Mouse (Mus musculus) liver, embryonic 12.5 days (tissue): ENCODE results near the gene Cox7a2l. TPM values are rescaled to one million over a fixed set of nuclear protein-coding genes. Genes with fewer than 3 reads are reported as not detected.
A peak's percentile ranks its signal among the peaks of the same experiment; 100 is the strongest.

Experiments
- ATAC-seq: fragments of 200-750 bp; cut with Nextera tagmentation; 2 replicates; pipeline ENCODE4 v1.8.0; 2017; ENCODE audit warnings: moderate number of reproducible peaks, mild to moderate bottlenecking, moderate library complexity
- H3K27ac ChIP-seq: fragments of 300-500 bp; sonication (generic); 2 replicates; pipeline ENCODE4 v1.5.1; 2016; ENCODE audit warnings: mild to moderate bottlenecking
- H3K27me3 ChIP-seq: fragments of 300-500 bp; sonication (generic); replicated peaks from 2 replicates; pipeline ENCODE4 v1.6.1; 2016; ENCODE audit warnings: mild to moderate bottlenecking, moderate library complexity
- H3K36me3 ChIP-seq: fragments of 300-500 bp; sonication (generic); 2 replicates; pipeline ENCODE4 v1.6.1; 2016; ENCODE audit warnings: mild to moderate bottlenecking, moderate library complexity
- H3K4me1 ChIP-seq: fragments of 300-500 bp; sonication (generic); 2 replicates; pipeline ENCODE4 v1.6.1; 2016
- H3K4me2 ChIP-seq: fragments of 300-500 bp; sonication (generic); 2 replicates; pipeline ENCODE4 v1.6.1; 2016; ENCODE audit warnings: mild to moderate bottlenecking, moderate library complexity
- H3K4me3 ChIP-seq: fragments of 300-500 bp; sonication (generic); 2 replicates; pipeline ENCODE4 v1.5.1; 2016; ENCODE audit warnings: mild to moderate bottlenecking, moderate library complexity
- H3K9ac ChIP-seq: fragments of 300-500 bp; sonication (generic); 2 replicates; pipeline ENCODE4 v1.6.1; 2016; ENCODE audit warnings: mild to moderate bottlenecking, moderate library complexity
- H3K9me3 ChIP-seq: fragments of 300-500 bp; sonication (generic); replicated peaks from 2 replicates; pipeline ENCODE4 v1.6.1; 2016; ENCODE audit warnings: mild to moderate bottlenecking, moderate library complexity
- WGBS: fragments of 180-500 bp; shearing (Covaris S2); methylation state at CpG from one replicate; pipeline ENCODE4 v1.1.7; 2016; ENCODE audit not compliant: insufficient replicate concordance; 5-methylcytosine and 5-hydroxymethylcytosine counted together
- polyA plus RNA-seq: library from polyadenylated mRNA; unstranded; fragments of >200 nt; fragmentation: Nextera tagmentation; extraction: Ambion mirVana; gene quantifications from 2 replicates; pipeline ENCODE4 v1.2.1, GENCODE M21; 2016

Gene Cox7a2l
- polyA plus RNA-seq, 1 experiment from 2014 or later: 90.9 TPM

DNA sequence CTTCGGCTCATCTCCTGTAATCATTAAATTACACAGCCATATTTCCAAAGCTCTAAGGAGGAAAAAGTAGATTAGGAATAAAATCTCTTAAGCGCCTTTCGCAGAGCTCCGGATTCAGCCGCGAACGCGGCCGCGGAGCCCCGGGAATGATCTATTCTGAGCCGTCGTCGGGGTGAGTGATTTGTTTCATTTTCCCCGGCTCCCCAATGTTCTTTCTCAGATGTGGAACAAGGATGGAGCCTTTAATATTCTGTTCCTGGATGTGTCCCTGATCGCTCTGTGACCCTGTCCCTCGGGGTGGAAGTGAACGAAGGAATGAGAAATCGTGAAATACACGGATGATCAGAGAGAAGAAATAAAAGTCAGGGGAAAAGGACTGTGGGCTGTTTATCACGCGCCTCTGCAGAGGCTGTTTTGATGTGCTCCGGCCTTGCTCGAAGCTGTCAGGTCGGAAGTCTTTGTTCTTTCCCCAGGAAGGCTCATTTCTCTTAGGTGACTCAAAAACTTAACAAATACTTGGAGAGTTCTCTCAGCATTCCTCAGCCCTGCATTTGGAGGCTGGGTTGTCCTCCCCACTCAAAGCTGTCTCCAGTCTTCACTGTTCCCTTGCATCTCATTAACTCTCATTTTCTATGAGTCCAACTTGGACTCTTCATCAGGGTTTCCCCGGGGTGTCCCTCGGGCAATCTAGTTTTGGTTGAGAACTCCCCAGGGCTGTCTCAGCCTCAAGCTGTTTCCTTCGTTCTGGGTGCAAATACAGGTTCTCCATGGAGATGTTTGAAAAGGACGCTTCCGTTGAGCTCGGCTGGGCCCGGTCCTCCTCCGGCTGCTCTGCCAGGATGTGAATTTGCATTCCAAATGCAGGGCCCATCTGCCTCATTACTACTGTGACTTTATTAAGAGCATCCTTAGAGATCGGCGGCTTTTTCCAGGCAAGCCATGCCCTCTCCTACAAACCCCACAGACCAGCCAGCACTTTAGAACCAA, 28.9 kb upstream of the Cox7a2l start:
- Histone ChIP-seq H3K27me3 (peaks cover 51% of the 10 kb centered on the region), H3K27ac (no peak overlapping the region), H3K36me3 (no peaks in the 10 kb centered on the region), H3K4me1 (peaks cover 20% of the 10 kb centered on the region), H3K9ac (peak overlapping the region; percentile 43), H3K4me3 (peak overlapping the region; percentile 50), H3K9me3 (no peaks in the 10 kb centered on the region), H3K4me2 (peak overlapping the region; percentile 64)
- WGBS: 21% methylated on average over 35 of the region's 35 CpGs
- ATAC-seq: no peak

DNA sequence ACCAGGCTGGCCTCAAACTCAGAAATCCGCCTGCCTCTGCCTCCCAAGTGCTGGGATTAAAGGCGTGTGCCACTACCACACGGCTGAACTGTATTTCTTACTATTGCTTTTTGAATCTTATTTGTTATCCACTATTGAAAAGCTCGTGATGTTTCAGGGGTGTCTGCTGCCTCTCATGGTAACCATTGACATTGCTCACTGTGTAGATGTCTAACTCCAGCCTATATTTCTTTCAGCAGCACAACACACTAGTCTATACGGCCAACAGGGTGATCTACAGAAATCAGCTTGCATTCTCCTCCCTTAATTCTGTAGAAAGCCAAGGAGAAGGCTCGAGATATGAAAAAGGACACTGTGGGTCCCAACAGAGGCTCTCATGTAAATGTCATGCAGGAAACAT, 28.1 kb upstream of the Cox7a2l start:
- H3K27me3 ChIP-seq: peaks cover 56% of the 10 kb centered on the region
- H3K9ac ChIP-seq: no peak overlapping the region
- H3K36me3 ChIP-seq: no peaks in the 10 kb centered on the region
- H3K4me3 ChIP-seq: peak overlapping the region; percentile 50; the same call in 1 of the 2 replicates
- H3K27ac ChIP-seq: no peak overlapping the region
- 60% methylated on average over 6 of the region's 6 CpGs for WGBS
- no peak for ATAC-seq
- H3K9me3 ChIP-seq: no peaks in the 10 kb centered on the region
- H3K4me2 ChIP-seq: peak overlapping the region; percentile 64
- peaks cover 20% of the 10 kb centered on the region for H3K4me1 ChIP-seq

DNA sequence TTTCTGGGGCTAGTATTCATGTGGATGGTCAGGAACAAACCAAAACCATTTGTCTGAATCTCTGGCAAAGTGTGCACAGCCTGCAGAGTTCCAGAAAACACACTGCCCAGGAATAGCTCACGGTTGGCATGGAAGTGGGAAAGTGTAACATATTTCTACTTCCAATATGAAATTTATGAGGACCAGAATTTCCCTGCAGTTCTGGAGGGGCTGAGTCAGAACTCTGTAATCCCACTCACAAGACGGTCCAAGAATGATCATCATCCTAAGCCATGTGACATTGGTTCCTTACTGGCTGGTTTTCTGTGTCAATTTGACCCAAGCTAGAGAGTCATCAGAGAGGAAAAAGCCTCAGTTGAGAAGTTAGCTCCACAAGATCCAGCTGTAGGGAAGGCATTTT, 25.3 kb upstream of the Cox7a2l start:
- no peak overlapping the region for H3K27ac ChIP-seq
- H3K9me3 ChIP-seq: no peaks in the 10 kb centered on the region
- H3K36me3 ChIP-seq: no peaks in the 10 kb centered on the region
- H3K9ac ChIP-seq: no peak overlapping the region
- no peak for ATAC-seq
- peaks cover 10% of the 10 kb centered on the region for H3K4me1 ChIP-seq
- H3K4me3 ChIP-seq: no peak overlapping the region
- no peak overlapping the region for H3K4me2 ChIP-seq
- peaks cover 50% of the 10 kb centered on the region for H3K27me3 ChIP-seq
- 75% methylated on average over 2 of the region's 2 CpGs for WGBS

DNA sequence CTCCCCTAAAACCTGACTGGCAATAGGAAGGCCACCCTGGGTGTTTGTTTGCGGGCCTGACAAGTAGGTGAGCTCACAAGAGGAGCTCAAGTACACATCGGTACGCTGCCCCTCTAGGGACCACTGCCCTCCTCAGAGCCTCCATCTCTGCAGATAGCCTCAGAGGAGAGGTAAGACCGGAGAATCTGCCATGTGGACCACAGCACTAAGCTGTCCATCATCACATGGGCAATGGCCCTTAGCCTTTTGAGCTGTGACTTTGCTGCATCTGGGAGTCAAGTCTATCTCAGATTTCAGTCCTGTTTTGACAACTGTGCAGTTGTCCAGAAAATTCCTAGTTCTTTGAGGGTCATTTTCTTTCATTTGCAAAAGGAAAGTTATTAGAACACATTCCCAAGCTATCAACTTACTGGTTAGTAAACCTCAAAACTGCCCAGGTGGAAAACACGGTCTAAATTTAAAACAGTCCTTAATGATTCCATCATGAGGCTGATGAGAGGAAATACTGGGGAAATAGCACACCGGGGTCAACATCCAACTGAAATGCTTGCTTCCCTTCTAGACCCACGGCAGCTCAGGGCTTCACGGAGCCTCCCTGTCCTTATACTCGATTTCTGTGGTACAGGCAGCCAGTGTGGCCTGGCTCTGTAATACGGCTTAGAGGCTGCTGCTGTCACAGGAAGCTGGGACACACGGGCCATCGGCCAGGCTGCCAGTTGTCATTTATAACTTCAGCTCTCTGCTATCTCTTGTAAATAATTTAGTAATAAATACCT, 22.3 kb upstream of the Cox7a2l start:
- no peak for ATAC-seq
- Histone ChIP-seq H3K4me3 (no peak overlapping the region), H3K9ac (no peak overlapping the region), H3K36me3 (no peaks in the 10 kb centered on the region), H3K4me2 (no peak overlapping the region), H3K9me3 (no peaks in the 10 kb centered on the region), H3K27ac (no peak overlapping the region), H3K27me3 (peaks cover 20% of the 10 kb centered on the region; the same call in 1 of the 2 replicates), H3K4me1 (no peaks in the 10 kb centered on the region)
- 54% methylated on average over 12 of the region's 12 CpGs for WGBS

DNA sequence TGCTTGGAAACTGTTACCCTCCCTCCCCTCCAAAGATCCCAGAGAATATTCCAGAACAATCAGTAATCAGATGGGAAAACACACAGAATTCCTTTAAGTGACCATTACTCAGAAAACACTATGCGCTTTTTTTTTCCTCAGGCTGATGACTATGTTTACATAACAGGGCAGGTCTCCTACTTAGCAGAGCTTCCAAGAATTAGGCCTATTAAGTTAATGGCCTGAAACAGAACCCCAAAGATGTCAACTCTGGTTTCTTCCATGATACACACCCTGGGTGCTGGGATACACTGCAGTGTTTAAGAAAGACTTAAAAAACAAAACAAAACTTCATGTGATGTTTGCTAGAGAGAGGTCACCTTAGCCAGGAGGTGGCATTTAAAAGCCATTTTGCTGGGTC, 21.6 kb upstream of the Cox7a2l start:
- ATAC-seq: no peak
- WGBS: 84% methylated on average over 1 of the region's 1 CpGs
- no peaks in the 10 kb centered on the region for H3K9me3 ChIP-seq
- H3K36me3 ChIP-seq: no peaks in the 10 kb centered on the region
- H3K9ac ChIP-seq: no peak overlapping the region
- no peak overlapping the region for H3K4me2 ChIP-seq
- peaks cover 17% of the 10 kb centered on the region; the same call in 1 of the 2 replicates for H3K27me3 ChIP-seq
- no peak overlapping the region for H3K27ac ChIP-seq
- no peak overlapping the region for H3K4me3 ChIP-seq
- no peaks in the 10 kb centered on the region for H3K4me1 ChIP-seq

DNA sequence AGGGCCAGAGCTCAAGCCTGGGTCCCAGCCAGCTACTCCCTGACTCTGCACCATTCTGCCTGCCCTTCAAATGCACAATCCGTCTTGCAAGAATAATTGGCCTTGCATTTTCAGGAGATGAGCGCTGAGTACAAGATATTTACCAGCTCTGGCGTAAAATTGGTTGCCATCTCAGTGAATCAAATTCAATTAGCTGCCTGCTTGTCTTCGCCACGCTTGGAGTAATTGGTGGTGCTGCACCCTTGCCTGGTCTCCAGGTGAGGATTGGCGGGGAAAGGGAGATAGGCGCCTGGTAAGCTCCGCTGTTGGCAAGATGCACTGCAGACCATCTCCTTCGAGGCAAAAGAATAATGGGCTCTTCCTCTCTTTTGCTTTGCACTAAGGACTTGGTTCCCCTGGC, 21.0 kb upstream of the Cox7a2l start:
- no peak overlapping the region for H3K4me2 ChIP-seq
- H3K4me3 ChIP-seq: no peak overlapping the region
- H3K9me3 ChIP-seq: no peaks in the 10 kb centered on the region
- ATAC-seq: no peak
- H3K4me1 ChIP-seq: no peaks in the 10 kb centered on the region
- peaks cover 17% of the 10 kb centered on the region; the same call in 1 of the 2 replicates for H3K27me3 ChIP-seq
- H3K9ac ChIP-seq: no peak overlapping the region
- WGBS: 73% methylated on average over 9 of the region's 9 CpGs
- no peaks in the 10 kb centered on the region for H3K36me3 ChIP-seq
- H3K27ac ChIP-seq: no peak overlapping the region

DNA sequence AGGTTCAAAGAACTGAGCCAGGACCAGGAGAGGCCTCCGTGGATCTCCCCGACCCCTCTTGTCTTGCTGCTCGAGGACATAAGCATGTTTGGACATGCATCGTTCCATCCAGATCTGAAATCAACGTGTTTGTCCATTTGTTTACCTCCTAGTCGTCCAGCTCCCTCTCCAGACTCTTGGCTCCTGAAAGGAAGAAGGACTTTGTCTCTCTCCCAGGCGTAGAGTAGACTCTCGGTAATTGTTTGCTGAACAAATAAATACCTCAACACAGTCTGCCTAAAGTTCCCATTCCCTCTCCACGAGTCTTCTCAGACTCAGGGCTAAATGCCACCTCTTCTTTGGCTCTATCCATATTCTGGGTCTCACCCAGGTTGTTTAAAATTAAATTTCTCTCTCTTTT, 16.0 kb upstream of the Cox7a2l start:
- Histone ChIP-seq H3K9ac (no peak overlapping the region), H3K36me3 (no peaks in the 10 kb centered on the region), H3K4me2 (no peak overlapping the region), H3K4me3 (no peak overlapping the region), H3K9me3 (no peaks in the 10 kb centered on the region), H3K27ac (no peak overlapping the region), H3K4me1 (peaks cover 7% of the 10 kb centered on the region), H3K27me3 (no peaks in the 10 kb centered on the region; the same call in 1 of the 2 replicates)
- 64% methylated on average over 9 of the region's 9 CpGs for WGBS
- no peak for ATAC-seq

DNA sequence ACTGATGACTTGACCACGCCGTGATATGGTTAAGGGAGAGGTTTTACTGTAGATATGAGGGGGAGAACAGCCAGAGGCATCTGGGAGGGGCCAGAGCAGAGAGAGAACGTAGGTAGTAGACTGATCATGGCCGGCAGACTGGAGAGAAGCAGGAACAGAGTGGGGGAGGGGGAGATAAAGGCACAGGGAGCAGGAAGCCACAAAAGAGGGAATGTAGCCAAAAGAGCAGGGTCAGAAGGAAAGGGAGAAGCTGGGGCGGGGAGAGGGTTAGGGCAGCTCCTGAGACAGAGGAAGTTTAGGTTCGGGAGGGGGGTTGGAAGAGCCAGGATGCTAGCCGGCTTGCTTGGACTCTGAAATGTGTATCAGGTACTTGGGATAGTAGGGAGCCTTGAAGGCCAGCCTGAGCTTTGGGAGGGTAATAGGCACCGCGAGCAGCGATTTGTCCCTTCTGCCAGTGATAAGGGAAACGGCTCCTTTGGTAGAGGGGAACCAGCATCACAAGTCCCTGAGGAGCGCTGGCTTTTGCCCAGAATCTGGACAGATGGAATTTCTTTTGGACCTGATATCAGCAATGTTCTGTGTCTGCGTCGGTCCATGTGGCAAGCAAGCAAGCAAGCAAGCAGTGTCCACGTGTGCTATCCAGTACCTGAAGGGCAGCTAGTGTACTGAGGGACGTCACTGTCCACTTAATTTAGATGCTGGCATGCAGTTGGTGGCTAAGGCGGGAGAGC, 10.7 kb upstream of the Cox7a2l start:
- peak; percentile 66 for ATAC-seq
- peak overlapping the region; percentile 45 for H3K4me3 ChIP-seq

DNA sequence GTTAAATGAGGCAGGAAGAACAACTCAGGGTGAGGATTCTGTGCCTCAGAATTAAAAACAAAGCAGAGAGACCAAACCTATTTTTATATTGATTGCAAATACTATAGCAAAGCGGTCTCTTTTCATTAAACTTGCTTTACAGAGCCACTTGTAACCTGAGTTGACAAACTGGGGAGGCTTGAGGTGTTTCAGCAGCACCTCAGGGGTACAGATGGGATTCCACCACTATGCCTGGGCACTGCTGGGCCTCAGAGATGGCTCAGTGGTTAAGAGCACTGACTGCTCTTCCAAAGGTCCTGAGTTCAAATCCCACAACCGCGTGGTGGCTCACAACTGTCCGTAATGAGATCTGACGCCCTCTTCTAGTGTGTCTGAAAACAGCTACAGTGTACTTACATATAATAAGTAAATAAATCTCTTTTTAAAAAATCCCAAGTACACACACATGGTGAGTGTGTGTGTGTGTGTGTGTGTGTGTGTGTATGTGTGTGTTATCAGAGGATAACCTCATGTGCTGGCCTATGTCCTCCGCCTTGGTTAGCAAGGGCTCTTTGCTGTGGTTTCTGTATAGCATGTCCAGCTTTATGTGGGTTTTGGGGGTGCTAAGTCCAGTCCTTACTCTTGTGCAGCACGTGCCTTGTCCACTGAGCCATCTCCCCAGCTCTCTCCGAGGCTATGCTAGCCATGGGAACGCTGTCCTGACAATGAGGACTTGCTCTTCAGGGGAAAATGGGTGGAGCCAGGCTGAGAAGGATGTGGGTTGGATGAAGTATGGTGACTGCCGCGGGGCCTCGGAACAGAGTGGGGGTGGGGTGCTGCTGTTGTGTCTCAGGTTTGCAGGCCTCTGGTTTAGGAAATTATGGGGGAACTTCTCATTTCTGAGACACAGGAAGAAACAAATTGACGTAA, 9.7 kb upstream of the Cox7a2l start:
- peak; percentile 83 for ATAC-seq
- peak overlapping the region; percentile 45 for H3K4me3 ChIP-seq
- peak overlapping the region; percentile 78 for H3K4me2 ChIP-seq
- no peaks in the 10 kb centered on the region for H3K27me3 ChIP-seq
- no peaks in the 10 kb centered on the region for H3K36me3 ChIP-seq
- H3K27ac ChIP-seq: peak overlapping the region; percentile 76
- peak overlapping the region; percentile 65 for H3K9ac ChIP-seq
- H3K4me1 ChIP-seq: peaks cover 44% of the 10 kb centered on the region
- no peaks in the 10 kb centered on the region for H3K9me3 ChIP-seq
- WGBS: 28% methylated on average over 13 of the region's 13 CpGs

More for the DNA sequence above, 10.7 kb upstream of the Cox7a2l start:
- WGBS: 17% methylated on average over 17 of the region's 17 CpGs
- Histone ChIP-seq H3K4me2 (peak overlapping the region; percentile 78), H3K27ac (peak overlapping the region; percentile 76), H3K9ac (peak overlapping the region; percentile 65), H3K36me3 (no peaks in the 10 kb centered on the region), H3K9me3 (no peaks in the 10 kb centered on the region), H3K27me3 (no peaks in the 10 kb centered on the region; the same call in 1 of the 2 replicates), H3K4me1 (peaks cover 44% of the 10 kb centered on the region)

DNA sequence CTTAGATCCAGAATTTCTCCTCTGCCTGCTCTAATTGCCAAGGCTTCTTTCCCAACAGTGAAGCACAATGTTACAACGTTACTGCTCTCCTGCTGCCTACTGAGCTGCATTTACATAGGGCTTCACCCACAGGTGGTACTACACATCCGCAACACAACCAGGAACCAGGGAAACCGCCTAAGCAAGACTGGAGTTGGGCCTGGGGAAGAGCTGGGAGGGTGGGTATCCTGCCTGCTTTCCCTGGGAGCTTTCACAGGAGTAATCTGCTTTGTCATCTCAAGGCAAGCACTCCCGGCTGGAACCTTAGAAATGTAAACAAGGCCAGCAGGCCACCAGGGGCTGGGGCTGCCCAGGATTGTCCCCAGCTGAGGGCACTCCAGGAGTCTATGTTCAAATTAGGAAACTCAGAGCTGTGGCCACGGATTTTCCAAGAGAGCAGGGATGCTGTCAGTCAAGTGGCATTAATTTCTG, 9.0 kb upstream of the Cox7a2l start:
- 27% methylated on average over 5 of the region's 5 CpGs for WGBS
- Histone ChIP-seq H3K9ac (peak overlapping the region; percentile 47; the same call in 1 of the 2 replicates), H3K4me3 (no peak overlapping the region), H3K27ac (peak overlapping the region; percentile 76), H3K9me3 (no peaks in the 10 kb centered on the region), H3K4me1 (peaks cover 44% of the 10 kb centered on the region), H3K27me3 (no peaks in the 10 kb centered on the region), H3K4me2 (peak overlapping the region; percentile 53), H3K36me3 (no peaks in the 10 kb centered on the region)
- ATAC-seq: peak; percentile 32; the same call in 1 of the 2 replicates
